Mouse (Mus musculus) lung, postnatal 25 days (tissue): Measurements from ENCODE around the gene Scn8a.

Source experiments
- DNase-seq: peaks from one replicate; pipeline ENCODE4 v3.0.0; 2022; ENCODE audit warnings: low spot score

Gene Scn8a

GRCm38 (mm10) chr15:101042613-101043012 lies 173.0 kb downstream of the Scn8a start:
- DNase-seq, result peak; percentile 43

- DNase-seq, result no peak
Observed at GRCm38 (mm10) chr15:101044531-101044930, 174.9 kb downstream of the Scn8a start.

- DNase-seq, result no peak
Observed at GRCm38 (mm10) chr15:101046039-101046526, 176.4 kb downstream of the Scn8a start.

GRCm38 (mm10) chr15:101046527-101047193 lies 177.0 kb downstream of the Scn8a start:
- DNase-seq, result no peak

GRCm38 (mm10) chr15:101047194-101047555 lies 177.5 kb downstream of the Scn8a start, which contains the start of gene Gm47841:
Gm47841 (minus strand) TSS chr15:101047397.
- DNase-seq, result no peak

- DNase-seq, result no peak
Observed at GRCm38 (mm10) chr15:101048338-101048896, 178.8 kb downstream of the Scn8a start.

- no peak for DNase-seq
Observed at GRCm38 (mm10) chr15:101051869-101052268, 182.2 kb downstream of the Scn8a start.

GRCm38 (mm10) chr15:101052560-101053501 lies 183.2 kb downstream of the Scn8a start:
- no peak for DNase-seq

- no peak for DNase-seq
Observed at GRCm38 (mm10) chr15:101053832-101054459, 184.3 kb downstream of the Scn8a start.

- DNase-seq, result no peak
Observed at GRCm38 (mm10) chr15:101054541-101054940, 184.9 kb downstream of the Scn8a start.

- no peak for DNase-seq
Observed at GRCm38 (mm10) chr15:101056225-101056624, 186.6 kb downstream of the Scn8a start.

- DNase-seq, result no peak
Observed at GRCm38 (mm10) chr15:101059570-101060279, 190.1 kb downstream of the Scn8a start.

- no peak for DNase-seq
Observed at GRCm38 (mm10) chr15:101060280-101060852, 190.7 kb downstream of the Scn8a start.

GRCm38 (mm10) chr15:101065069-101065468 lies 195.4 kb downstream of the Scn8a start:
- DNase-seq, result no peak

- no peak for DNase-seq
Observed at GRCm38 (mm10) chr15:101066364-101066847, 196.7 kb downstream of the Scn8a start.

- no peak for DNase-seq
Observed at GRCm38 (mm10) chr15:101066920-101067696, 197.4 kb downstream of the Scn8a start.

- no peak for DNase-seq
Observed at GRCm38 (mm10) chr15:101068029-101068428, 198.4 kb downstream of the Scn8a start.

- no peak for DNase-seq
Observed at GRCm38 (mm10) chr15:101068671-101069070, 199.0 kb downstream of the Scn8a start.

- DNase-seq, result no peak
Observed at GRCm38 (mm10) chr15:101069641-101070190, 200.1 kb downstream of the Scn8a start.

- peak; percentile 62 for DNase-seq
Observed at GRCm38 (mm10) chr15:101070762-101071161, 201.1 kb downstream of the Scn8a start.
